Mouse (Mus musculus) left cerebral cortex, adult 9 months (tissue): ENCODE results near the gene Krtap4-16.
"Not testable (repeated sequence)": the region's sequence is repeated elsewhere in the genome, so short reads cannot be mapped to it uniquely, and the experiment has no call there.

ENCODE experiments used
- DNase-seq, 2 experiments: peaks; one replicate each; pipeline ENCODE4 v3.0.0; 2022; ENCODE audit warnings: low spot score in 2 of 2

Krtap4-16 gene

DNA sequence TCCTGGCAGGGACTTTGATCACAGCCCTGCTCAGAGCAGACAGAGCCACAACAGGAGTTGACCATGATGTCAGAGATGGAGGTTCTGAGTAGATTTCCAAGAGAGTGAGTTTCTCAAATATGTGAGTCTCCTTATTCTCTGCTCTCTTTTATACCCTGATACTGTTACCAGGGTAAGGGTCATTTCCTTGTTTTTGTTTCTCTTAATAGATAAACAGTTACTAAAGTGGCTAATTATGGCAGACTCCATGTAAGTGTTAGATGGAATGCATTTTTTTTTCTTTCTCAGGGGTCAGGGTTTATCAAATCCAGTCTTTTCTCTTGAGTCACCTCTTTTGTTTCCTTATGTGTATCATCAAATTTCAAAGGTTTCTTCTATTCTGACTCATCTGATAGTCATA, at the start of gene Krtap4-16:
TSS of gene Krtap4-16 (minus strand) at position 101 of the 400 bp plus-strand sequence.
- no peak for DNase-seq

DNA sequence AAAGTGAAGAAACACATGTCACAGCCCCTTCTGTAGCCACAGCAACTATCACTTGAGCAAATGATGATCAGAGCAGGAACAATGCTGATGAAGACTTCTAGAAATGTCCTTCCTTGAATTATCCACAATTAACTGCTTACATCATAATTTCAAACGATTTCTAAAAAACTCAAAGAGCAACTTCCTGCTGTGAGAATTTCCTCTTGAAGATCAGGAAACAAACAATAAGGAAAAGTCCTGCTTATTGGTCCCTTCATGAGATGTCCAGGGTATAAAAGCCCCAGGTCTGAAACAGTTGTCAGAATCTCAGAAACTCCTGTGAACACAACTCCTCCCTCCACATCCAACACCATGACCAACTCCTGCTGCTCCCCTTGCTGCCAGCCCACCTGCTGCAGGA, 27.5 kb upstream of the Krtap4-16 start, which contains the start of gene Gm11567:
TSS of gene Gm11567 (plus strand) at position 301 of the 400 bp plus-strand sequence.
- not testable (repeated sequence) for DNase-seq

DNA sequence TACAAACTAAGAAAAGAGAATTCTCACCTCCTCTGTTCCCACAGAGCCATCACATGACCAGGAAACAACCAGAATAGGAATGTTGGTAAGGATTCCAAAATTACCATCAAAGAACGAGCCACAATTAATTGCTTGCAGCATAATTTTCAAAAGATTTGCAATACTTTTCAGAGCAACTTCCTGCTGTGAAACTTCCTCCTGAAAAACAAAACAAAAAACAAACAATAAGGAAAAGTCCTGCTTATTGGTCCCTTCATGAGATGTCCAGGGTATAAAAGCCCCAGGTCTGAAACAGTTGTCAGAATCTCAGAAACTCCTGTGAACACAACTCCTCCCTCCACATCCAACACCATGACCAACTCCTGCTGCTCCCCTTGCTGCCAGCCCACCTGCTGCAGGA, 21.7 kb upstream of the Krtap4-16 start, which contains the start of gene Krtap9-1:
TSS of gene Krtap9-1 (plus strand) at position 301 of the 400 bp plus-strand sequence.
- not testable (repeated sequence) for DNase-seq

DNA sequence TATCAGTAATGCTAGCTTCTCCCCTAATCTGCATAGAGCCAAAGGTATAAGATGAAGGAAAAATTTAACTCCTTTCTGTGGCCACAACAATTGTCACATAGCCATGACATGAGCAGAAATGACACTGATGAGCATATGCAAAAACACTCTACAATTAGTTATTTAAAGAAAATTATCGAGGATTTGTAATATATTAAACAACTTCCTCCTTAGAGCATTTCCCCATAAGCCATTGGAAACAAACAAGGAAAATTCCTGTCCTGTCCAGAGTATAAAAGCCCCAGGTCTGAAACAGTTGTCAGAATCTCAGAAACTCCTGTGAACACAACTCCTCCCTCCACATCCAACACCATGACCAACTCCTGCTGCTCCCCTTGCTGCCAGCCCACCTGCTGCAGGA, 12.8 kb upstream of the Krtap4-16 start, which contains the start of gene Gm11559:
TSS of gene Gm11559 (plus strand) at position 301 of the 400 bp plus-strand sequence.
- DNase-seq: not testable (repeated sequence)

DNA sequence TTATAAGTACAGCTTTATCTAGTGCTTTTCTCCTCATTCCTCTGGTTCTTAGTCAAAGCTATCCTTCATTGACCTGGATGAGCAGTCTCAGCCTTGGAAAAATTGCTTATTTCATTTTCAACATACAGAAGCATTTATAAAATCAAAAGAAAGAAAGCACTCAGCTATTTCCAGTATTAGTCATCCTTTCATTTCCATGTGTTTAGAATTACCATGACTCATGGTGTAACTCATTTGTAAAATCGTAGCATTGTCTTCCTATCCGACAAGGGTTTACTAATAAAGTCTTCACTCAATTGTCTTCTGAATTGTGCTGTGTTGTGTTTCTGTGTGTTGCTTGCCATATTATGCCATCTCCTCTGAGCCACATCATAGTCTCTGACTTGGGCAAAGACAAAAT, 7.4 kb upstream of the Krtap4-16 start:
- DNase-seq: no peak

DNA sequence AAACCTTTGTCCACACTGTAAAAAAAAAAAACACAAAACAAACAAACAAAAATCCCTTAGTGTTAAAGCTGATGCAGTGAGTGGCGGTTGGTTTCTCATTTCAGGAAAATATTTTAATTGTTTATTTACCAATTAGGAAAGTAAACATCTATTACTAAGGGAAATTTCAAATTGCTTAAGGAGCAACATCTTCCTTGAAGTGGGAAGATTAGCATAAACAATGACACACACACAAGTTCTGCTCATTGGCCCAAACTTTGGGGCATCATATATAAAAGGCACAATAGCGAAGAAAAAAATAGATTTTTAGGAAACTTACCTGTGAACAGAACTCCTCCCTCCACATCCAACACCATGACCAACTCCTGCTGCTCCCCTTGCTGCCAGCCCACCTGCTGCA, 6.2 kb upstream of the Krtap4-16 start, which contains the start of gene Gm11568:
TSS of gene Gm11568 (plus strand) at position 301 of the 400 bp plus-strand sequence.
- no peak for DNase-seq

DNA sequence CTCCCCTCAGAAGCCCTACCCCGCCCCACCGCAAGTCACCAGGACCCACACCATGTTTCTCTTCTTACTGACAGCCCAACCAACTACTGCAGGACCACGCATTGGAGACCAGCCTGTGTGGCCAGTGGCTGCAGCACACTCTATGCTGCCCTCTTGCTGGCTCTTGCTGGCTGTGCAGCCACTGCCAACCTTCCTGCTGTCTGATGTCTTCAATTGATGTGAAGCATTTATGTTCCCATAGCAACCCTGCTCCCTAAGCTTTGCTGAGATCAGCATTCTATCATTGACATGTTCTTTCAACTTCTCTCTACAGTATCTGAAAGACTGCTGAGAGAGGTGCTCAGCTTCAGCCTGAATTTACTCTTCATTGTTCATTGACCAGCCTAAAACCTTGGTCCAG, 2.7 kb upstream of the Krtap4-16 start:
- DNase-seq: no peak

DNA sequence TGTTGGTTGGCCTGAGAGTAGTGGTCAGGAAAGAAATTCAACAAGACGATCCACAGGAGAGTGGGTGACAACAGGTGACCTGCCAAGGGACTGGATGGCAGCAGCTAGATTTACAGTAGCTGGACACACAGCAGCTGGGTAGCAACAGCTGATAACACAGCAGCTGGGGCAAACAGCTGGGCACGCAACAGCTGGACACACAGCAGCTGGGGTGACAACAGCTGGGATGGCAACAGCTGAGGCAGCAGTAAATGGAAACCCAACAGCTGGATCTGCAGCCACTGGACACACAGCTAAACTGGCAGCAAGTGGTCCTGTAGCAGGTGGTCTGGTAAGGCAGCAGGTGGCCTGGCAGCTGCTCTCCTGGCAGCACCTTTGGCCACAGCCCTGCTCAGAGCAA, 4.7 kb downstream of the Krtap4-16 start:
- no peak for DNase-seq

DNA sequence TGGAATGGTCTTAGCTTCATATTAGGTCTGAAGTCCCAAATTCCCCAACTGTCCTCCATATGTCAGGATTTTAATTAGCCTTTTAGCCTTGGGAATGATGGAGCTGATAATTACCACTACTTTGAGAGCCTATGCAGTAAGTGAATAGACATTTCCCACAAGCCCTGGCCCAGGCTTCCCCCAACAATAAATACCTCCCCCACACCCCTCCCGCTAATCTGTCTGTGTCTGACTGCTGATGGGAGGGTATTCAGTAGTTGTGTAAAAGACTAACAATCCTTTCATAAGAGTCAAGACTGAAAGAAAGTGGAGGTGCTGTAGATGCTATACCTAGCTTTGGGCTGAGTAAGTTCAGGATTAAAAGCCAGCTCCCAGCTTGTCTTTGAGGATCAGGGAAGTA, 9.2 kb downstream of the Krtap4-16 start:
- no peak for DNase-seq

DNA sequence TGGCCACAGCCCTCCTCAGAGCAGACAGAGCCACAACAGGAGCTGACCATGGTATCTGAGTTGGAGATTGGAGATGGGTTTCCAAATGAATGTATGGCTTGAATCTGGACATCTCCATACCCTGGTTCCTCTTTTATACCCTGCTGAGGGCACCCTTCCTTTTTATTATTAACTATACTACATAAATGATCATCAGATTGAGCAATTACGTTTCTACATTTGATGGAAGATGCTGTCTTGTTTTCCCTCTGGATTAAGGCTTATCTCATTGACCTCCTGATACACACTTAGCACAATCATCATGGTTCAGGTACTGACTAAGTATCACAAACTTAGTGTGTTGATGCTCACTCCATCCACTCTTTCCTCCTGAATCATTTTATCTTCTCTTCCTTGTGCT, 13.4 kb downstream of the Krtap4-16 start, which contains the start of gene 2300003K06Rik:
TSS of gene 2300003K06Rik (minus strand) at position 101 of the 400 bp plus-strand sequence.
- DNase-seq: no peak

DNA sequence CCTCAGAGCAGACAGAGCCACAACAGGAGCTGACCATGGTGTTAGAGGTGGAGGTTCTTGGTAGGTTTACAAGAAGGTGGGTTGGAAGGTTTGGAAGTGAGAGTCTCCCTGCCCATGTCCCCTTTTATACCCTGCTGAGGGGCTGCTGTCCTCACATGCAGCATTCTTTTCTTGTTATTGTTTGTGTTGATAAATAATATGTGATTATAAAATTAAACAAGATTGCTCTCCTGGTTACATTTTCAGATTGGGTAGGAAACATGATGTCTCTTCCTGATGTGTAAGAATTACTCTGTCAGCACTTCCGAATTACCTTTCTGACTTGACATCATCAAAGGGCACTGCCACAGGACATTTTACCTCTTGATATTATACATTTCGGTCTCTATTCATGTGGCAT, 35.8 kb downstream of the Krtap4-16 start, which contains the start of gene Gm11564:
TSS of gene Gm11564 (minus strand) at position 101 of the 400 bp plus-strand sequence.
- DNase-seq: not testable (repeated sequence)

DNA sequence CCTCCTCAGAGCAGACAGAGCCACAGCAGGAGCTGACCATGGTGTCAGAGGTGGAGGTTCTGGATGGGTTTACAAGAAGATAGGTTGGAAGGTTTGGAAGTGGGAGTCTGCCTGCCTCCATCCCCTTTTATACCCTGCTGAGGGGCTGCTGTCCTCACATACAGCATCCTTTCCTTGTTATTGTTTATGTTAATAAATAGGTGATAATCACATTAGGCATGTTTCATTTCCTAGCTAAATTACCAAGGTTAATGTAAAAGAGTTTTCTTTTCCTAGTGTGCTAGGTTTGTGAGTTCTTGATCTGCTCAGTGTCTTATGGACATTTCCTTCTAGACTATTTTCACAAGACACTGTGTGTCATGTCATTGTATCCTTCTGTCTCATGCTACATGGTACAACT, 41.6 kb downstream of the Krtap4-16 start, which contains the start of gene Krtap4-13:
TSS of gene Krtap4-13 (minus strand) at position 101 of the 400 bp plus-strand sequence.
- not testable (repeated sequence) for DNase-seq

DNA sequence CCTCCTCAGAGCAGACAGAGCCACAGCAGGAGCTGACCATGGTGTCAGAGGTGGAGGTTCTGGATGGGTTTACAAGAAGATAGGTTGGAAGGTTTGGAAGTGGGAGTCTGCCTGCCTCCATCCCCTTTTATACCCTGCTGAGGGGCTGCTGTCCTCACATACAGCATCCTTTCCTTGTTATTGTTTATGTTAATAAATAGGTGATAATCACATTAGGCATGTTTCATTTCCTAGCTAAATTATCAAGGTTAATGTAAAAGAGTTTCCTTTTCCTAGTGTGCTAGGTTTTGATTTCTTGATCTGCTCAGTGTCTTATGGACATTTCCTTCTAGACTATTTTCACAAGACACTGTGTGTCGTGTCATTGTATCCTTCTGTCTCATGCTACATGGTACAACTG, 47.1 kb downstream of the Krtap4-16 start, which contains the start of gene Gm11554:
TSS of gene Gm11554 (minus strand) at position 101 of the 400 bp plus-strand sequence.
- not testable (repeated sequence) for DNase-seq
